Mouse (Mus musculus): ENCODE data around the gene Dlx6. TPM values are rescaled to one million over a fixed set of nuclear protein-coding genes. Genes with fewer than 3 reads are reported as not detected.

Dlx6 gene
- total RNA-seq, 2 experiments from 2014 or later, result not detected

- DNase-seq (ENCODE audit: low spot score in 2 of 2), result no peak
Measured at GRCm38 (mm10) chr6:6859111-6859949, 3.8 kb upstream of the Dlx6 start.

GRCm38 (mm10) chr6:6859950-6860410, 3.2 kb upstream of the Dlx6 start:
- DNase-seq (ENCODE audit: low spot score in 2 of 2), result no peak

GRCm38 (mm10) chr6:6860411-6861085, 2.6 kb upstream of the Dlx6 start:
- DNase-seq (ENCODE audit: low spot score in 2 of 2), result no peak

GRCm38 (mm10) chr6:6861086-6861797, 1.9 kb upstream of the Dlx6 start:
- DNase-seq (ENCODE audit: low spot score in 2 of 2), result no peak

GRCm38 (mm10) chr6:6861798-6862428, 1.2 kb upstream of the Dlx6 start:
- no peak for DNase-seq (ENCODE audit: low spot score in 2 of 2)

- DNase-seq (ENCODE audit: low spot score in 2 of 2), result peak in 1 of 2 experiments; percentile 42
Measured at GRCm38 (mm10) chr6:6862611-6863010, 523 bp upstream of the Dlx6 start.

- DNase-seq (ENCODE audit: low spot score in 2 of 2), result no peak
Measured at GRCm38 (mm10) chr6:6863955-6864354, 821 bp downstream of the Dlx6 start.

GRCm38 (mm10) chr6:6864441-6865440, 1.6 kb downstream of the Dlx6 start:
- no peak for DNase-seq (ENCODE audit: low spot score in 2 of 2)

GRCm38 (mm10) chr6:6867031-6867430, 3.9 kb downstream of the Dlx6 start:
- no peak for DNase-seq (ENCODE audit: low spot score in 2 of 2)

GRCm38 (mm10) chr6:6869041-6869685, 6.0 kb downstream of the Dlx6 start:
- DNase-seq (ENCODE audit: low spot score in 2 of 2), result no peak

- no peak for DNase-seq (ENCODE audit: low spot score in 2 of 2)
Measured at GRCm38 (mm10) chr6:6869961-6870800, 7.0 kb downstream of the Dlx6 start.

- no peak for DNase-seq (ENCODE audit: low spot score in 2 of 2)
Measured at GRCm38 (mm10) chr6:6870876-6871420, 7.8 kb downstream of the Dlx6 start.

GRCm38 (mm10) chr6:6871692-6872091, 8.6 kb downstream of the Dlx6 start:
- DNase-seq (ENCODE audit: low spot score in 2 of 2), result no peak

- DNase-seq (ENCODE audit: low spot score in 2 of 2), result no peak
Measured at GRCm38 (mm10) chr6:6872873-6873272, 9.7 kb downstream of the Dlx6 start.

GRCm38 (mm10) chr6:6873476-6874072, 10.4 kb downstream of the Dlx6 start:
- DNase-seq (ENCODE audit: low spot score in 2 of 2), result no peak

- no peak for DNase-seq (ENCODE audit: low spot score in 2 of 2)
Measured at GRCm38 (mm10) chr6:6874073-6874771, 11.1 kb downstream of the Dlx6 start.

GRCm38 (mm10) chr6:6875136-6875535, 12.0 kb downstream of the Dlx6 start:
- DNase-seq (ENCODE audit: low spot score in 2 of 2), result no peak

Data from adrenal gland, adult 18-20 months (tissue).